Mouse (Mus musculus): ENCODE data around the gene Ryr2.
"Not testable (repeated sequence)": the region's sequence is repeated elsewhere in the genome, so short reads cannot be mapped to it uniquely, and the experiment has no call there.

Gene Ryr2

GRCm38 (mm10) chr13:11945740-11946139 lies 161.0 kb downstream of the Ryr2 start:
- no peak for DNase-seq (ENCODE audit: low spot score in 2 of 2)

GRCm38 (mm10) chr13:11941724-11942123 lies 165.0 kb downstream of the Ryr2 start:
- no peak for DNase-seq (ENCODE audit: low spot score in 2 of 2)

GRCm38 (mm10) chr13:11934297-11935060 lies 172.3 kb downstream of the Ryr2 start:
- DNase-seq (ENCODE audit: low spot score in 2 of 2): not testable (repeated sequence)

GRCm38 (mm10) chr13:11933334-11933733 lies 173.4 kb downstream of the Ryr2 start:
- DNase-seq (ENCODE audit: low spot score in 2 of 2): no peak

- no peak for DNase-seq (ENCODE audit: low spot score in 2 of 2)
Observed at GRCm38 (mm10) chr13:11928709-11929108, 178.0 kb downstream of the Ryr2 start.

DNA sequence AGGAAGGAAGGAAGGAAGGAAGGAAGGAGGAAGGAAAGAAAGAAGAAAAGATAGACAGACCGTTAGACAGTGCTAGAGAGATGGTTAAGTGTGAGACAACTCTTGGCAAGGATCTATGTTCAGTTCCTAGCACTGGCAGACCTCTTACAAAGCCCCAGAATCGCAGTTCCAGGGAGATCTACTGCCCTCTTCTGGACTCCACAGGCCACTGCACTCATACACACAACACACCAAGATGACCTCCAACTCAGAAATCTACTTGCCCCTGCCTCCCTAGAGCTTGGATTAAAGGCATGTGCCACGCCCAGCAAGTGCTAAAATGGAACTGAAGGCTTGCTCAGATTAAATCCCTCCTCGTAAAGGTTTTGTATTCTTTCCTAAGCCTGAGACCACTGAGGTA lies 179.0 kb downstream of the Ryr2 start:
- DNase-seq (ENCODE audit: low spot score in 2 of 2): no peak

GRCm38 (mm10) chr13:11926720-11927500 lies 179.8 kb downstream of the Ryr2 start:
- no peak for DNase-seq (ENCODE audit: low spot score in 2 of 2)

DNA sequence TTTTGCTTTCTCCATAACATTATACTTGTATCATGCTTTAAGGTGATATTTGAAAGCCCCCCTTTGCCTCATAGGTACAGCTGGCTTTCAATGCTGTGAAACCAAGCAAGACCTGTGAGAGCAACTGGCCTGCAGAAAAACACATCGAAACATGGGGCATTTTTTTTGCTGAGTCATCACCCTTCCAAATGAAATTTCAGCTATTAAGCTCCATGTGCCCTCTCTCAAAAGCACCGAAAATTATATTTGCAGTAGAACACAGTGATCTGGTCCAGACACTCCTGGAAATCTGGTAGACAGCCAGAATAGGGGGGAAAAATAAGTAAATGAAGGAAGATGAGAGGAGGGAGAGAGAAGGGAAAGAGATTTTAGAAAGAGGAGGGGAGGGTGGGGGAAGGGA lies 180.5 kb downstream of the Ryr2 start:
- no peak for DNase-seq (ENCODE audit: low spot score in 2 of 2)

- DNase-seq (ENCODE audit: low spot score in 2 of 2): no peak
Observed at GRCm38 (mm10) chr13:11924732-11925131, 182.0 kb downstream of the Ryr2 start.

DNA sequence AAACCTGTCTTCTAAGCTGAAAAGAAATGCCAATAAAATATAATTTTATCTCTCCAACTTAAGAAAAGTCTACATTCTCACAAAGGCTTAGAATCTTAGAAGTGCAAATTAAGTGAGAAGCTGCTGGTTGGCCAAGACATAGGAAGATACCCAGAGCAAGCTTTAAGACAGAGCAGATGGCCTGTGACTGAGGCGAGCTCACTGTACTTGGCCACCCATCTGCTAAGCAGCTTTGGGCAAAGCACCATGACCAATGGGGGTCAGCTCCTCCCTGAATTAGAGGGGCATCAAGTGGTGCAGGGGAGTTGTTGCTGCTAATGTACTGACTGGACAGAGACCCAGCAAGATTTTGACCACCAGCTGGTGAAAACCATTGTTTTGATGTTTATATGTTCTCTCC lies 186.2 kb downstream of the Ryr2 start:
- no peak for DNase-seq (ENCODE audit: low spot score in 2 of 2)

DNA sequence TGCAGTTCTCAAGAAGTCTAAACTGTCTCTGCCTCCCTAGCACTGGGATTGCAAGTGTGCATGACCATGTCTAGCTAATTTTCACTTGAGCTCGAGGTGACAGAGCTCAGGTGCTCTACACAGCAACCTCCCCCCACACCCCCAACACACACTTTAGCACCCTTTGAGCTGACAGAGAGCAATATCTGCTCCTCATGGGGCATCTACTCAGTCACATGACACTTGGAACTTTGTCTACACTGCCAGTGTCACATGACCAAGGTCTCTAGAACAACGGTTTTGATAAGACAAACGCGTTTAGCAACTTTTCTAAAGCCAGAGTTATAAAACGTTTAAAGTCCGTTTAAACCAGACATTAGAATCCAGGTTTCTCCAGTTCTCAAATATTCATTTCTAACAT lies 187.3 kb downstream of the Ryr2 start:
- no peak for DNase-seq (ENCODE audit: low spot score in 2 of 2)

DNA sequence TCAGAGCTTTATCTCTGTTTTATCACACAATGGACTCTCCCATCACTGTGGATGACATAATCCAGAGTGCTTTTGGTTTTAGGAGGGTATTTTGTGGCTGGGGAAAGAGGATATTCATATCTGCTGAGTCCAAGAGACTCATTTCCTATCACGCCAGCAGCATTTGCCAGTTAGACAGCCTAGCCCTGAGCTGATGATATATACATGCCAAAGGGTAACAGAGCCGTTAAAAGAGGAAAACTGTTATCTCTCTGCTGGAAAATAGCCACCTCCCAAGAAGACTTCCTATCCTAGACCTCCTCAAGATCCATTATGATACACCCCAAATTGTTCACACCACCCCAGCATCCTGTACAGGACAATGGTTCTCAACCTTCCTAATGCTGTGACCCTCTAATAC lies 191.1 kb downstream of the Ryr2 start:
- DNase-seq (ENCODE audit: low spot score in 2 of 2): no peak

- peak in 1 of 2 experiments; percentile 22 for DNase-seq (ENCODE audit: low spot score in 2 of 2)
Observed at GRCm38 (mm10) chr13:11914682-11915081, 192.1 kb downstream of the Ryr2 start.

GRCm38 (mm10) chr13:11912208-11912607 lies 194.5 kb downstream of the Ryr2 start:
- no peak for DNase-seq (ENCODE audit: low spot score in 2 of 2)

- DNase-seq (ENCODE audit: low spot score in 2 of 2): no peak
Observed at GRCm38 (mm10) chr13:11908123-11908522, 198.6 kb downstream of the Ryr2 start.

DNA sequence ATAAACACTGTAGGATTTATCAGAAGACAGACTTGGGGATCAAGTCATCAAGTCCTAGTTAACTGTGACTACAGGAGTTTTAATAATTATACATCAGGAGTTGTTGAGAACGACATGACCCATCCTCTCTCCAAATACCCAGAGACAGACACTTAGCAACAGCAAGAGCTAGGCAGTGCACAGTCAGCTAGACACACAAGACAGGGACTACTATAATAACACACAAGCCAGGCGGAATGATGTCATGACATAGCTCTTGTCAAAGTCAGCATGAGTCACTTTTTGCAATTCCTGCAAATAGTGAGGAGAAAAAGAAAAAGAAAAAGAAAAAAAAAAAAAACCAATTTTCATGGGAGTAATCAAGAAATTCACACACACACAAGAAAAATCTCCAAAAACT lies 201.6 kb downstream of the Ryr2 start:
- DNase-seq (ENCODE audit: low spot score in 2 of 2): no peak

GRCm38 (mm10) chr13:11903272-11903671 lies 203.5 kb downstream of the Ryr2 start:
- no peak for DNase-seq (ENCODE audit: low spot score in 2 of 2)

GRCm38 (mm10) chr13:11902856-11903255 lies 203.9 kb downstream of the Ryr2 start:
- DNase-seq (ENCODE audit: low spot score in 2 of 2): no peak

GRCm38 (mm10) chr13:11900631-11901030 lies 206.1 kb downstream of the Ryr2 start:
- DNase-seq (ENCODE audit: low spot score in 2 of 2): no peak

DNA sequence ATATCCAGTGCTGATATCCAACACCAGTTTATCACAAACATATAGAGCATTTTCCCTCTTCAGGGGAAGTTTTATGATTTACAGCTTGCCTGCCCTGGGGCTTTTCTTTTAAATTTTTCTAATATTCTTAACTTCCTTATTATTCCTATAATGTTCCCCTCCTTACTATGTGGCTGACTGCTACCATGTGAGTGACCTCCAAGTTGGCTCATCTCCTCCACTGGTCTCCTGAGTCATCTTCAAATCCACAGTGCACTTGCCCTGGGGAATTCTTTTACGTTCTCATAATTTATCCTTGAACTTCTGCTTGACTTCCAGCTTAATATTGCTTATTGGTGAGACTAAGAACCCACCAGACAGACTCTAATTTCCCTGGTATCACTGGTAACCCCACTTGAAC lies 211.1 kb downstream of the Ryr2 start:
- no peak for DNase-seq (ENCODE audit: low spot score in 2 of 2)

DNA sequence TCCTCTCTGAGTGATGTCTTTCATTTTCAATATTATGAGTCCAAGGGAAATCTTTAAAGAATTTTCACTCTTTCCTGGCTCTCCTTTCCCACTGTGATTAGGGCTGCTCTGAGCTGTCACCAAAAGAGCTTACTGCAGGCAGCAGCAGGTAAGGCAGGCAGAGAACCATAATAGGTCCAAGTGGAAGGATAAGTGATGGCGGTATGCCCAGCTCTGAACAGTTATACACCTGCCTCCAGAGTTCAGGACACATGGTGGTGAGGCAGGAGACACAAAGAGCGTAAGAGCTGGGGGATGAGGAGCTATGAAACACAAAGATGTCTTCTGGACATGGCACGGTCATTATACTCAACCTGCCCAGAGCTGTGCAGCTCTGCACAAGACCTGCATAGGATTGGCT lies 215.0 kb downstream of the Ryr2 start:
- DNase-seq (ENCODE audit: low spot score in 2 of 2): no peak

DNA sequence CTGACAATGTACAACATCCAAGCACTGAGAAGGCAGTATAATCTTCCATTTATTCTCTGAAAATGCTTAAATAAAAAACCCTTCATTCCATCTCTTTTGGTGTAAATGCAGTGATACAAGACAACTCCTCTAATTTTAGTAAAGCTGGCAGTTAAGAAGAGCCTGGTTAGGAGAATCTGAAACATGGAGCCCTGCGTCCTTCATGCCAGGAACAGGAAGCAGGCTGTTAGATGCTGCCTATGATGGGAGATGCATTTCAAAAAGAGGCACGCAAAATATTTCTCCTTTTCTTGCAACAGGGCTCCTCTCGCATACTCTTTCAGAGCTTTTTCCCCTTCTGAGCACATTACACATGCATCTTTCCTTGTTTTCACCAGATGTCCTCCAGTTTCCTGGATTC lies 215.6 kb downstream of the Ryr2 start:
- DNase-seq (ENCODE audit: low spot score in 2 of 2): no peak

GRCm38 (mm10) chr13:11884175-11884574 lies 222.6 kb downstream of the Ryr2 start:
- DNase-seq (ENCODE audit: low spot score in 2 of 2): peak; percentile 18 to 26

Measured in left cerebral cortex, adult 9 months (tissue).